Mouse (Mus musculus) embryo, embryonic 9.5 days (tissue): ENCODE data around the gene Ddx20.
"Not testable (repeated sequence)": the region's sequence is repeated elsewhere in the genome, so short reads cannot be mapped to it uniquely, and the experiment has no call there.

Experiments
- DNase-seq: peaks from one replicate; pipeline ENCODE4 v3.0.0-alpha.2; 2017; ENCODE audit errors: extremely low spot score

Ddx20 gene

GRCm38 (mm10) chr3:105705061-105705549 lies 17.7 kb upstream of the Ddx20 start:
- peak; percentile 57 for DNase-seq

GRCm38 (mm10) chr3:105704031-105705008 lies 16.9 kb upstream of the Ddx20 start, which contains the start of gene Inka2:
Inka2 (plus strand) TSS chr3:105704599.
- DNase-seq, result peak; percentile 83

GRCm38 (mm10) chr3:105703571-105703970 lies 16.2 kb upstream of the Ddx20 start:
- no peak for DNase-seq

GRCm38 (mm10) chr3:105701399-105701798 lies 14.0 kb upstream of the Ddx20 start:
- DNase-seq, result no peak

- not testable (repeated sequence) for DNase-seq
Observed at GRCm38 (mm10) chr3:105700786-105701185, 13.4 kb upstream of the Ddx20 start.

- no peak for DNase-seq
Observed at GRCm38 (mm10) chr3:105699241-105699933, 12.0 kb upstream of the Ddx20 start.

GRCm38 (mm10) chr3:105698311-105698710 lies 10.9 kb upstream of the Ddx20 start:
- DNase-seq, result no peak

GRCm38 (mm10) chr3:105697148-105697441 lies 9.7 kb upstream of the Ddx20 start:
- no peak for DNase-seq

GRCm38 (mm10) chr3:105696387-105697147 lies 9.2 kb upstream of the Ddx20 start:
- DNase-seq, result no peak

- DNase-seq, result no peak
Observed at GRCm38 (mm10) chr3:105695476-105696386, 8.4 kb upstream of the Ddx20 start.

- DNase-seq, result no peak
Observed at GRCm38 (mm10) chr3:105693327-105694080, 6.1 kb upstream of the Ddx20 start.

- DNase-seq, result no peak
Observed at GRCm38 (mm10) chr3:105688536-105688935, 1.2 kb upstream of the Ddx20 start.

- DNase-seq, result no peak
Observed at GRCm38 (mm10) chr3:105686394-105687323, 715 bp downstream of the Ddx20 start.

- DNase-seq, result no peak
Observed at GRCm38 (mm10) chr3:105680346-105680745, 7.0 kb downstream of the Ddx20 start.

GRCm38 (mm10) chr3:105675932-105676331 lies 11.4 kb downstream of the Ddx20 start:
- no peak for DNase-seq

- peak; percentile 75 for DNase-seq
Observed at GRCm38 (mm10) chr3:105674595-105675218, 12.7 kb downstream of the Ddx20 start.

GRCm38 (mm10) chr3:105670801-105671200 lies 16.6 kb downstream of the Ddx20 start:
- no peak for DNase-seq

- DNase-seq, result no peak
Observed at GRCm38 (mm10) chr3:105669776-105670175, 17.6 kb downstream of the Ddx20 start.

GRCm38 (mm10) chr3:105668161-105668560 lies 19.2 kb downstream of the Ddx20 start:
- no peak for DNase-seq
